Mouse (Mus musculus) MEL (cell line): ENCODE results near the gene Nsg2.

ENCODE experiments used
- CTCF ChIP-seq, 3 experiments: IDR thresholded peaks in 2 of 3; conservative IDR thresholded peaks in 1 of 3; 2 replicates each; pipeline ENCODE4 v1.5.1; 2011 to 2012; ENCODE audit warnings: low read length in 3 of 3, low read depth in 2 of 3, mild to moderate bottlenecking in 2 of 3, improper control_type of control experiment in 1 of 3, inconsistent platforms in 1 of 3, mixed read lengths in 1 of 3, moderate library complexity in 1 of 3; ENCODE audit not compliant: control insufficient read depth in 1 of 3, insufficient read depth in 1 of 3, poor library complexity in 1 of 3, severe bottlenecking in 1 of 3
- EP300 ChIP-seq, 2 experiments: IDR thresholded peaks; 2 replicates each; pipeline ENCODE4 v1.6.1; 2011; ENCODE audit warnings: improper control_type of control experiment in 2 of 2, low read length in 2 of 2, low read depth in 1 of 2, mild to moderate bottlenecking in 1 of 2
- ETS1 ChIP-seq: IDR thresholded peaks from 2 replicates; pipeline ENCODE4 v1.6.1; 2012; ENCODE audit warnings: low read depth, mild to moderate bottlenecking, inconsistent platforms, low read length, improper control_type of control experiment, moderate library complexity
- GATA1 ChIP-seq: IDR thresholded peaks from 2 replicates; pipeline ENCODE4 v1.6.1; 2011; ENCODE audit warnings: low read depth, low read length, improper control_type of control experiment
- MAZ ChIP-seq: IDR thresholded peaks from 2 replicates; pipeline ENCODE4 v1.6.1; 2012; ENCODE audit warnings: low read depth, mild to moderate bottlenecking, inconsistent platforms, low read length, improper control_type of control experiment
- MEF2A ChIP-seq: IDR thresholded peaks from 2 replicates; pipeline ENCODE4 v1.6.1; 2014; ENCODE audit warnings: low read depth, mild to moderate bottlenecking, inconsistent platforms, low read length, improper control_type of control experiment; ENCODE audit not compliant: poor library complexity, insufficient replicate concordance, severe bottlenecking; ENCODE audit errors: extremely low read depth
- NELFE ChIP-seq: IDR thresholded peaks from 2 replicates; pipeline ENCODE4 v1.6.1; 2011; ENCODE audit warnings: low read depth, low read length, improper control_type of control experiment
- NRF1 ChIP-seq: IDR thresholded peaks from 2 replicates; pipeline ENCODE4 v1.6.1; 2014; ENCODE audit warnings: low read depth, mild to moderate bottlenecking, inconsistent platforms, low read length, improper control_type of control experiment, moderate library complexity; ENCODE audit not compliant: poor library complexity, insufficient read depth, severe bottlenecking
- POLR2A ChIP-seq, 2 experiments: IDR thresholded peaks; 2 replicates each; pipeline ENCODE4 v1.6.1; 2011 to 2012; ENCODE audit warnings: low read length in 2 of 2, mild to moderate bottlenecking in 2 of 2, control low read depth in 1 of 2, improper control_type of control experiment in 1 of 2, low read depth in 1 of 2, moderate library complexity in 1 of 2; ENCODE audit not compliant: control insufficient read depth in 1 of 2, insufficient read depth in 1 of 2, poor library complexity in 1 of 2
- TBP ChIP-seq: IDR thresholded peaks from 2 replicates; pipeline ENCODE4 v1.8.0; 2011; ENCODE audit warnings: low read depth, low read length, improper control_type of control experiment
- UBTF ChIP-seq: IDR thresholded peaks from 2 replicates; pipeline ENCODE4 v1.6.1; 2012; ENCODE audit warnings: low read depth, mild to moderate bottlenecking, inconsistent platforms, low read length, improper control_type of control experiment, moderate library complexity, borderline replicate concordance; ENCODE audit not compliant: insufficient read depth
- USF1 ChIP-seq: IDR thresholded peaks from 2 replicates; pipeline ENCODE4 v1.6.1; 2014; ENCODE audit warnings: low read depth, mild to moderate bottlenecking, inconsistent platforms, low read length, improper control_type of control experiment, moderate library complexity
- ZKSCAN1 ChIP-seq: IDR thresholded peaks from 2 replicates; pipeline ENCODE4 v1.6.1; 2012; ENCODE audit warnings: low read depth, mild to moderate bottlenecking, inconsistent platforms, low read length, improper control_type of control experiment, moderate library complexity

GRCm38 (mm10) chr11:32104406-32105116, 104.3 kb downstream of the Nsg2 start:
- peak; percentile 19 to 57 (median 56) for TF ChIP-seq CTCF (IDR thresholded peaks at IDR 0.05 in 2 of 3, conservative IDR thresholded peaks at IDR 0.05 in 1 of 3; ENCODE audit: control insufficient read depth in 1 of 3, insufficient read depth in 1 of 3, low read depth in 2 of 3, low read length in 3 of 3, poor library complexity in 1 of 3, severe bottlenecking in 1 of 3)
- TF ChIP-seq EP300 (IDR thresholded peaks at IDR 0.05; ENCODE audit: low read depth in 1 of 2, low read length in 2 of 2): no peak
- no peak for TF ChIP-seq TBP
- no peak for TF ChIP-seq NELFE
- TF ChIP-seq MEF2A: no peak
- no peak for TF ChIP-seq GATA1
- no peak for TF ChIP-seq POLR2A (IDR thresholded peaks at IDR 0.05; ENCODE audit: control insufficient read depth in 1 of 2, insufficient read depth in 1 of 2, low read depth in 1 of 2, low read length in 2 of 2, poor library complexity in 1 of 2)
- TF ChIP-seq ETS1: no peak
- no peak for TF ChIP-seq MAZ
- no peak for TF ChIP-seq NRF1
- no peak for TF ChIP-seq UBTF
- no peak for TF ChIP-seq ZKSCAN1
- no peak for TF ChIP-seq USF1
